In genomic region chr11:79494976-79495800, GRCm38 (mm10) we compare ENCODE assay signal across 1 mouse cellular context.
TF ChIP-seq lines count a peak whose summit lies in the region.

No protein-coding gene starts in this region.

TF ChIP-seq in myocyte, 11 proteins besides CTCF, POLR2A, EP300 and RAD21 (continued from another document):
- no peak for TF ChIP-seq USF1 (IDR thresholded peaks at IDR 0.05; ENCODE audit: low read depth)
